In the genomic region with DNA sequence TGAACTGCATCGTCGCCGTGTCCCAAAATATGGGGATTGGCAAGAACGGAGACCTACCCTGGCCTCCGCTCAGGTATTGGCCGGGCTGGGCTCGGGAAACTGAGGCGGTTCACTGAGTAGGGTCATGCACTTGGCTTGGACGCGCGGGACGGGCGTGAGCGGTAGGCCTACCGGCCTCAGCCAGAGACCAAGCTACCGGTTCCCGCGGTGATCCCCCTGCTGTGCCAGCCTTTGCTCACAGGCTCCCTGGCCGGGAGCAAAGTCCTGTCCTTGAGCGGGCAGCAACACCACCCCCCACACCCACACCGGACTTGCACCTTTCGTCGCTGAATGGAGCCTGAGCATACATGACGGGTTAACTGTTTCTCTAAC, we compare ENCODE assay signal across 9 mouse cellular contexts. TPM values are rescaled to one million over a fixed set of nuclear protein-coding genes. Genes with fewer than 3 reads are reported as not detected.
DNase-seq lines count a peak whose midpoint lies in the region; ATAC-seq and TF ChIP-seq lines count a peak whose summit lies in the region.
"Had no signal": no experiment of that assay in that cellular context is flagged by ENCODE, and none has a peak within 500 bp of the region (broad histone marks: within the 10 kb centered on the region; RNA-seq: fewer than 3 reads in every experiment).

No protein-coding gene starts in this region.

- under 1% methylated on average over 24 of the region's 24 CpGs for WGBS in hindbrain, embryonic 16.5 days
- WGBS in liver, embryonic 14.5 days (ENCODE audit: insufficient replicate concordance), result under 1% methylated on average over 24 of the region's 24 CpGs

- peaks cover 2% of the 10 kb centered on the region for H3K4me1 ChIP-seq in hindbrain, embryonic 16.5 days (ENCODE audit: control insufficient read depth, insufficient read depth, low read depth, low read length)
- H3K4me1 ChIP-seq in liver, embryonic 14.5 days (replicated peaks; ENCODE audit: control insufficient read depth in 2 of 2, insufficient read depth in 2 of 2, low read length in 1 of 2), result peaks cover 2 to 18% of the 10 kb centered on the region in 2 experiments; a peak in 3 of 4 replicates

- ATAC-seq in common myeloid progenitor, adult 5-6 weeks (replicated peaks; ENCODE audit: low read depth, poor library complexity, severe bottlenecking), result peak; percentile 29
- ATAC-seq in hindbrain, embryonic 16.5 days, result peak; percentile 57
- ATAC-seq in liver, embryonic 14.5 days (ENCODE audit: insufficient read depth), result peak; percentile 32

- peak overlapping the region; percentile 44 for H3K9ac ChIP-seq in hindbrain, embryonic 16.5 days (ENCODE audit: low read depth, low read length)
- peak overlapping the region; percentile 70 for H3K9ac ChIP-seq in liver, embryonic 14.5 days (replicated peaks)

- peak overlapping the region; percentile 84 for H3K4me3 ChIP-seq in gastrocnemius, adult 2 months
- H3K4me3 ChIP-seq in hindbrain, embryonic 16.5 days (ENCODE audit: low read length), result peak overlapping the region; percentile 73
- H3K4me3 ChIP-seq in liver, embryonic 14.5 days (ENCODE audit: insufficient read depth in 1 of 2, low read depth in 2 of 2, low read length in 2 of 2), result peak overlapping the region; percentile 68 to 81

- TF ChIP-seq CTCF in gastrocnemius, adult 2 months (IDR thresholded peaks at IDR 0.05), result no peak
- TF ChIP-seq CTCF in liver, embryonic 14.5 days (IDR thresholded peaks at IDR 0.05; ENCODE audit: low read depth), result no peak

- no peak for TF ChIP-seq EP300 in liver, embryonic 14.5 days (IDR thresholded peaks at IDR 0.05; ENCODE audit: low read depth)

- peak overlapping the region; percentile 98 for H3K27ac ChIP-seq in gastrocnemius, adult 2 months
- 0 out of 2 replicates have a peak overlapping the region, but pooled peaks have one; percentile 11 for H3K27ac ChIP-seq in hindbrain, embryonic 16.5 days (ENCODE audit: low read depth, low read length)
- peak overlapping the region; percentile 4; the same call in 1 of the 2 replicates for H3K27ac ChIP-seq in liver, embryonic 14.5 days

- no peaks in the 10 kb centered on the region for H3K36me3 ChIP-seq in hindbrain, embryonic 16.5 days (ENCODE audit: control insufficient read depth, insufficient read depth, low read length)
- peaks cover 22% of the 10 kb centered on the region for H3K36me3 ChIP-seq in liver, embryonic 14.5 days (replicated peaks; ENCODE audit: control insufficient read depth, insufficient read depth, low read depth)

- peak overlapping the region; percentile 86 for H3K4me2 ChIP-seq in hindbrain, embryonic 16.5 days (ENCODE audit: low read length)
- peak overlapping the region; percentile 68 for H3K4me2 ChIP-seq in liver, embryonic 14.5 days (ENCODE audit: low read depth)

- no peaks in the 10 kb centered on the region for H3K27me3 ChIP-seq in hindbrain, embryonic 16.5 days (replicated peaks; ENCODE audit: control insufficient read depth, insufficient read depth, low read length)
- no peaks in the 10 kb centered on the region for H3K27me3 ChIP-seq in liver, embryonic 14.5 days (ENCODE audit: control insufficient read depth, insufficient read depth, low read length)

- no peak for DNase-seq in gastrocnemius, adult 2 months
- no peak for DNase-seq in gastrocnemius, postnatal 14 days
- DNase-seq in liver, embryonic 14.5 days (ENCODE audit: low read depth in 3 of 3, low spot score in 3 of 3), result no peak
- no peak for DNase-seq in adipocyte (ENCODE audit: low spot score)
- DNase-seq in embryo, embryonic 9.5 days (ENCODE audit: extremely low spot score), result no peak
- DNase-seq in right cerebral cortex, postnatal 25 days, result no peak

- intact Hi-C loops in gastrocnemius, adult 2 months (cut with DNase I), result loop anchor here (2.0 to 10.0 kb wide), 2 partner anchors 128 to 380 kb away; no protein-coding TSS in a partner anchor
- intact Hi-C loops in gastrocnemius, postnatal 14 days (cut with DNase I; ENCODE audit: low total_unique reads), result no loop called here

- H3K9me3 ChIP-seq in hindbrain, embryonic 16.5 days (ENCODE audit: control insufficient read depth, low read length), result no peaks in the 10 kb centered on the region
- no peaks in the 10 kb centered on the region for H3K9me3 ChIP-seq in liver, embryonic 14.5 days (ENCODE audit: control insufficient read depth, low read length)

RNA-seq across cellular contexts. Expression of gene Msh3, which starts 0.5 kb away (rescaled TPM):
- total RNA-seq in gastrocnemius, adult 2 months (2021), result 10 to 100 TPM; 11.6 to 13.9 TPM
- 10 to 100 TPM; 10.5 to 11.9 TPM for total RNA-seq in gastrocnemius, postnatal 14 days (2021)
- total RNA-seq in common myeloid progenitor, adult 5-6 weeks (2017), result 52.4 and 52.6 TPM in 2 replicates
- polyA plus RNA-seq in hindbrain, embryonic 16.5 days (2015; fragmentation: Nextera tagmentation; extraction: Ambion mirVana), result 20.9 and 21.5 TPM in 2 replicates
- 5.6 and 10.0 TPM in 2 replicates for polyA plus RNA-seq in liver, embryonic 14.5 days (2012; rRNA removed)
- polyA plus RNA-seq in liver, embryonic 14.5 days (2014; fragmentation: Nextera tagmentation; extraction: Ambion mirVana), result 11.1 and 11.5 TPM in 2 replicates

RNA-seq across cellular contexts. Expression of gene Dhfr, which starts 0.7 kb away (rescaled TPM):
- 1 to 10 TPM in 1 of 2 experiments, under 1 TPM in 1; 0.79 to 1.0 TPM for total RNA-seq in gastrocnemius, adult 2 months (2021)
- 1 to 10 TPM; 1.1 to 1.2 TPM for total RNA-seq in gastrocnemius, postnatal 14 days (2021)
- 24.1 and 29.4 TPM in 2 replicates for total RNA-seq in common myeloid progenitor, adult 5-6 weeks (2017)
- 4.9 and 5.5 TPM in 2 replicates for polyA plus RNA-seq in hindbrain, embryonic 16.5 days (2015; fragmentation: Nextera tagmentation; extraction: Ambion mirVana)
- polyA plus RNA-seq in liver, embryonic 14.5 days (2012; rRNA removed), result 5.9 and 11.4 TPM in 2 replicates
- polyA plus RNA-seq in liver, embryonic 14.5 days (2014; fragmentation: Nextera tagmentation; extraction: Ambion mirVana), result 18.9 and 19.2 TPM in 2 replicates

RNA-seq across cellular contexts. Expression of gene Gm20379, which starts 49.5 kb away (rescaled TPM):
- not detected for total RNA-seq in gastrocnemius, adult 2 months (2021)
- not detected for total RNA-seq in gastrocnemius, postnatal 14 days (2021)
- not detected in 2 replicates for total RNA-seq in common myeloid progenitor, adult 5-6 weeks (2017)
- polyA plus RNA-seq in hindbrain, embryonic 16.5 days (2015; fragmentation: Nextera tagmentation; extraction: Ambion mirVana), result 0.74 and 0.96 TPM in 2 replicates
- polyA plus RNA-seq in liver, embryonic 14.5 days (2012; rRNA removed), result not detected in 2 replicates
- 0.15 and 0.19 TPM in 2 replicates for polyA plus RNA-seq in liver, embryonic 14.5 days (2014; fragmentation: Nextera tagmentation; extraction: Ambion mirVana)
- total RNA-seq: gastrocnemius, adult 8-10 months had no signal

Comparison
In these comparisons a context has a peak if more than half of its experiments do, and no peak if none do; other contexts are left out.
1. H3K27ac ChIP-seq: peak in every context shown above with its lines; median percentile 98 in gastrocnemius, adult 2 months; 11 in hindbrain, embryonic 16.5 days; 4 in liver, embryonic 14.5 days.
2. RNA of gene Dhfr, which starts 0.7 kb away (total RNA-seq): 24.1 to 29.4 TPM in common myeloid progenitor, adult 5-6 weeks; 1.1 to 1.2 TPM in gastrocnemius, postnatal 14 days and 0.79 to 1.0 TPM in gastrocnemius, adult 2 months; every median in the first group is over 10 times any median in the second.
3. Peak in every context shown above with its lines, with median percentiles within 50 percentile points of each other: H3K4me3 ChIP-seq and ATAC-seq.